Mouse (Mus musculus) heart, adult 2 months (tissue): Measurements from ENCODE around the gene Cdhr5. TPM values are rescaled to one million over a fixed set of nuclear protein-coding genes. Genes with fewer than 3 reads are reported as not detected.

Experiments used
- DNase-seq, 2 experiments: peaks; one replicate each; pipeline ENCODE4 v3.0.0; 2021
- H3K27ac ChIP-seq: fragments of 200-600 bp; 2 replicates; pipeline ENCODE4 v1.8.1; 2022
- H3K27me3 ChIP-seq: fragments of 200-500 bp; 2 replicates; pipeline ENCODE4 v1.6.1; 2012; ENCODE audit warnings: mild to moderate bottlenecking, low read length, inconsistent platforms, mixed read lengths; ENCODE audit not compliant: control insufficient read depth, insufficient read depth
- H3K36me3 ChIP-seq: fragments of 200-500 bp; 2 replicates; pipeline ENCODE4 v1.6.1; 2012; ENCODE audit warnings: low read length, inconsistent platforms; ENCODE audit not compliant: control insufficient read depth, insufficient read depth
- H3K4me1 ChIP-seq: fragments of 200-500 bp; 2 replicates; pipeline ENCODE4 v1.6.1; 2011; ENCODE audit warnings: low read length; ENCODE audit not compliant: control insufficient read depth, insufficient read depth
- H3K4me3 ChIP-seq: fragments of 200-600 bp; 2 replicates; pipeline ENCODE4 v1.8.1; 2022
- H3K79me2 ChIP-seq: fragments of 200-500 bp; replicated peaks from 2 replicates; pipeline ENCODE4 v1.6.1; 2012; ENCODE audit warnings: mild to moderate bottlenecking, inconsistent platforms, low read length, moderate library complexity, mixed read lengths; ENCODE audit not compliant: control insufficient read depth, insufficient read depth
- H3K9ac ChIP-seq: fragments of 200-500 bp; 2 replicates; pipeline ENCODE4 v1.6.1; 2012; ENCODE audit warnings: low read depth, mild to moderate bottlenecking, control low read depth, inconsistent platforms, low read length, mixed read lengths
- CTCF ChIP-seq: fragments of 200-600 bp; IDR thresholded peaks from 2 replicates; pipeline ENCODE4 v1.8.1; 2022; ENCODE audit warnings: antibody characterized with exemption, mild to moderate bottlenecking, moderate library complexity
- EP300 ChIP-seq: fragments of 200-500 bp; IDR thresholded peaks from 2 replicates; pipeline ENCODE4 v1.6.1; 2011; ENCODE audit warnings: low read depth, low read length, control low read depth; ENCODE audit not compliant: insufficient read depth
- POLR2A ChIP-seq: fragments of 200-500 bp; IDR thresholded peaks from 2 replicates; pipeline ENCODE4 v1.6.1; 2011; ENCODE audit warnings: mild to moderate bottlenecking, low read depth, low read length, control low read depth; ENCODE audit not compliant: insufficient read depth
- WGBS: fragments of 180-500 bp; shearing (Covaris S2); methylation state at CpG from one replicate; pipeline ENCODE4 v1.1.7; 2018; 5-methylcytosine and 5-hydroxymethylcytosine counted together
- intact Hi-C: fragments of 180-260 bp; cut with DNase I; formaldehyde crosslinking; loops from one replicate; pipeline ENCODE4 v1.15.1; 2025
- microRNA-seq, 2 experiments: library from miRNA; unstranded; fragments of <30 nt; microRNA quantifications; one replicate each; pipeline ENCODE4 v1.2.0; 2021
- polyA plus RNA-seq: library from polyadenylated mRNA; depleted of rRNA; stranded (reverse); fragments of >200 nt; gene quantifications from 2 replicates; pipeline ENCODE4 v1.2.3, GENCODE M21; 2012; rRNA removed
- total RNA-seq, 2 experiments: library from RNA; stranded (reverse); gene quantifications; 2 replicates each; pipeline ENCODE4 v1.2.3; 2021

The Cdhr5 gene
- total and polyA plus RNA-seq, 3 experiments: not detected

DNA sequence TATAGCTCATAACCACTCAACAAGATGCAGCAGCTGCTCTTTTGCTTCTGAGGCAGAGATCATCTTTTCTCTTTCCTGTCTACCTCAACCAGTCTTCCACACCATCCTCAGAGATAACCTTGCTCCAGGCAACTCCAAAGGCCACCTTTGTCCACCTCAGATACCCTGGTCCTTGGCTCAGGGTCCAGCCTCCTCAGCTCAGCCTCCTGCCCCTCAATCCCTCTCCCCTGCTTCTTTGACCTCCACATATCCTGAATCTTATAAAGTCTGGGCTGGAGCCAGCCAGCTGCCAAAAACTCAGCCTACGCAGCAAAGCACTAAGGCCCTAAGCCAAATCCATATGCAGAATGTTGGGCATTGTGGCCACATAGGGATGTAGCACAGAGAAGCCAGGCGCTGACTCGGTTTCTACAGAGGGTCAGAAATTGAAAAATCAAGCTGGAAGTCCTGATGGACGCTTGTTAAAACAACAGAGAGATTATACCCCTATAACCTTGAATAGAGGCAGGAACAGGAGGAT, 53.8 kb downstream of the Cdhr5 start:
- H3K27me3 ChIP-seq: no peaks in the 10 kb centered on the region
- no peak for DNase-seq
- intact Hi-C loops: no loop called here
- no peak overlapping the region for H3K9ac ChIP-seq
- WGBS: 80% methylated on average over 4 of the region's 4 CpGs
- H3K79me2 ChIP-seq: no peaks in the 10 kb centered on the region
- no peak for TF ChIP-seq EP300
- H3K27ac ChIP-seq: no peak overlapping the region
- no peaks in the 10 kb centered on the region for H3K36me3 ChIP-seq
- no peak overlapping the region for H3K4me3 ChIP-seq
- peaks cover 7% of the 10 kb centered on the region for H3K4me1 ChIP-seq

DNA sequence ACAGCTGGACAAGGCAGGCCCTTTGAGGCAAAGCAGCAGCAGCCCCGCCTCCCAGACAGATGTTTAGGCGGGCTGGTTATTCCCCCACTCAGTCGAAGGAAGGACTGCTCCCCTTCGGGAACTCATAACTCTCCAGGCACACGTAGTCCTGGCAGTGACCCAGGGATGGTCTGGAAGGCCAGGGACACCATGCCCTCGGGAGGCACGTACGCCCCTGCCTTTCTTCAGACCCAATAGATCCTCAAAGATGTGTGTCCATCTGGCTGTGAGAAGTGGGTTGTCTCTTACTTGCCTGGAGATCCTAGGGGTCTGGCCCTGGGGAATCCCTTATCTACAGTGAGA, 54.5 kb downstream of the Cdhr5 start:
- 3% methylated on average over 8 of the region's 8 CpGs for WGBS
- no peaks in the 10 kb centered on the region for H3K79me2 ChIP-seq
- no peaks in the 10 kb centered on the region for H3K27me3 ChIP-seq
- peak overlapping the region; percentile 58; the same call in 1 of the 2 replicates for H3K27ac ChIP-seq
- peak overlapping the region; percentile 52 for H3K4me3 ChIP-seq
- no peak for TF ChIP-seq EP300
- H3K36me3 ChIP-seq: no peaks in the 10 kb centered on the region
- H3K9ac ChIP-seq: peak overlapping the region; percentile 60
- DNase-seq: no peak
- peaks cover 7% of the 10 kb centered on the region for H3K4me1 ChIP-seq
- intact Hi-C loops: no loop called here

DNA sequence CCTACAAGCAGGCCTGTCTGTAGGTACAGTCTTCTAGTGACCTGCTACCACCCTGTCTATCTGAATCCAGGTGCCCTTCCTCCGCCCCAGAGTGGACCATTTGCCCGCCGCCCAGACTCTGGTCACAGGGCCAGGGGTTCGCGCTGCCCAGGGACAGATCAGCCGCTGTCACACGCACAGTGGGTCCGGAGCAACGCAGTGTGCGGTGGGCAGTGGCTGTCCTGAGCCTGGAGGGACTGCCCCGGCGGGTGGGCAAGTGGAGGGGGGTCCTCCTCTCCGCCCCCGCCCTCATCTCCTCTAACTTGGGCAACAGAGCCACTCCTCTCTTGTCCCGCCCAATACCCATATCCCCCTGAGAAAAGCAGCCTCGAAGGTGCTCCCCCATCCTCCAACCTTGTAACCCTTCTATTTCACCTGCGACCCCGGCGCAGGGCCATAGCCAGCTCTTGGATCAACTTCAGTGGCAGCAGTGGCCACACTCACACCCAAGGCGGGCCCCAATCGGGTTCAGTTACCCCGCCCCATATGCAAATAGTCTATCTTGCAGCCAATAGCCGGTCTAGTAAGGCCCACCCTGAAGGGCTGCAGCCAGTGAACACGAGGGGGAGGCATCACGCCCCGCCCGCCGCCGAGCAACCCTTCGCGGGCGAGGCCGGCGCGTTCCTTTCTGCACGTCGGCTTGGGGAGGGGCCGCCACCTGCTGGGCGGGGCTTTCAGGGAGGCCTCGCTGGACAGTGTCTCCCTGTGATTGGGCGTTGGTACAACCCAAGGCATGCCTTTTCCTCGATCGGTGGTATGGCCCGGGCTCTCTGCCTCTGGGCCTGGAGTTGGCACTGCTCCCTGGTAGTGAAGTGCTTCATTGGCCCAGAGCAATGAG, 55.1 kb downstream of the Cdhr5 start:
- Histone ChIP-seq H3K27me3 (no peaks in the 10 kb centered on the region), H3K4me1 (peaks cover 9% of the 10 kb centered on the region), H3K9ac (peak overlapping the region; percentile 69), H3K27ac (peak overlapping the region; percentile 58), H3K4me3 (peak overlapping the region; percentile 52), H3K36me3 (no peaks in the 10 kb centered on the region), H3K79me2 (no peaks in the 10 kb centered on the region)
- intact Hi-C loops: no loop called here
- TF ChIP-seq EP300: peak; percentile 65; the same call in 1 of the 2 replicates
- TF ChIP-seq CTCF: peak; percentile 34
- 0 out of 2 replicates have a peak, but pooled peaks have one; percentile 33 for TF ChIP-seq POLR2A
- peak; percentile 94 to 97 for DNase-seq
- 10% methylated on average over 44 of the region's 44 CpGs for WGBS

DNA sequence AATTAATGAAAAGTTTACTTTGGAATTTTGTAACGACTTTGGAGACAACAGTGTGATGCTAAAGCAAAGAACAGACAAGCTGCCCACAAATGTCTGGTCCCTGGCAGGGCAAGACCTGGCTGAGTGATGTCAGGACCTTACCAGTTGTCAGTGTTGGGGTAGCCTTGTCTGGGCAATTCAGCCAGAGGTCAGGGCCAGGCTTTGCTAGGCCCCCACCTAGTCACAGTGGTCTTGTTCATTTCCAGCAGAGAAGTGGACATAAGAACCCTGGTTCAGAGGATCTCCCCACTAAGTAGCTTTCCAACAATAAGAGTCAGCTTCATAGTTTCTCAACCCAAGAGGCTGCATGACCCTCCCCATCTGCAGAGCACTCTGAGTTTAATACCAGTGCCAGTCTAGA, 56.2 kb downstream of the Cdhr5 start:
- intact Hi-C loops: no loop called here
- Histone ChIP-seq H3K36me3 (no peaks in the 10 kb centered on the region), H3K27ac (no peak overlapping the region), H3K9ac (no peak overlapping the region), H3K79me2 (no peaks in the 10 kb centered on the region), H3K27me3 (no peaks in the 10 kb centered on the region), H3K4me3 (no peak overlapping the region), H3K4me1 (peaks cover 9% of the 10 kb centered on the region)
- WGBS: 83% methylated on average over 1 of the region's 1 CpGs
- no peak for DNase-seq
- TF ChIP-seq CTCF: no peak
- TF ChIP-seq POLR2A: no peak
- TF ChIP-seq EP300: no peak

DNA sequence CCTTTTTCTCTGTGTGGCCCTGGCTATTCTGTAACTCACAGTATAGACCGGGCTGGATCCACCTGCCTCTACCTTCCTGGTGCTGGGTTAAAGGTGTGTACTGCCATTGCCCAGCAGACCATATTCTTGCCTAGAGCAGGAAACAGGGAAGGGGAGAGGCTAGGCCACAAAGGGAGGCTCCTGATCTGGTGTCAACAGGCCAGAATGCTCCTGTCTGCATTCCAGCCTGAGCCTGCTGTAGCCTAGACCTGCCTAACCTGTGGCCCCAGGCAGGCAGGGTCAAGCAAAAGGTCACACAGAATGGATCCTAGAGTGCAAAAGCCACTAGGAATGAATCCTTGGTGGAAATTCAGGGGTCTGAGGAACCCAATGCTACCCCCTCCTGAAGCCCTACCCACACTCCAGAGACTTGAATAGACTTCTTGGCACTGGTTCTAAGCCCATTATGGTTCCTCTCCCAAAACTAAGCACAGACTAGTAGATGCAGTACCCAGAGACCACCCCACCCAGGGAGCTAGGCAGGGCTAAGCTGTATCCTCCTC, 57.0 kb downstream of the Cdhr5 start:
- Histone ChIP-seq H3K27me3 (no peaks in the 10 kb centered on the region), H3K79me2 (no peaks in the 10 kb centered on the region), H3K36me3 (no peaks in the 10 kb centered on the region), H3K4me1 (peaks cover 9% of the 10 kb centered on the region), H3K9ac (no peak overlapping the region), H3K4me3 (no peak overlapping the region), H3K27ac (no peak overlapping the region)
- 95% methylated on average over 1 of the region's 1 CpGs for WGBS
- DNase-seq: no peak
- intact Hi-C loops: no loop called here
- TF ChIP-seq EP300 (no peak), CTCF (no peak), POLR2A (no peak)

Small RNA genes lying within 50 kb of the gene (microRNA-seq; reads per million reads assigned to microRNA genes)
- 109 to 471 reads per million in 2 experiments for gene Mir210

Other genes with a start within 250 kb of the Cdhr5 start
- gene Gm17387, start 247.7 kb downstream of the Cdhr5 start, total RNA-seq: not detected
- not detected in 2 replicates for gene Gm17387, start 247.7 kb downstream of the Cdhr5 start, polyA plus RNA-seq
- gene B4galnt4, start 215.7 kb downstream of the Cdhr5 start, total RNA-seq: under 1 TPM in 1 of 2 experiments, not detected in 1; 0.07 TPM
- gene B4galnt4, start 215.7 kb downstream of the Cdhr5 start, polyA plus RNA-seq: 0.04 and 0.06 TPM in 2 replicates
- under 1 TPM; 0.20 to 0.21 TPM for gene Pkp3, start 198.6 kb downstream of the Cdhr5 start, total RNA-seq
- gene Pkp3, start 198.6 kb downstream of the Cdhr5 start, polyA plus RNA-seq: 0.35 and 1.6 TPM in 2 replicates
- 1 to 10 TPM; 4.5 to 7.0 TPM for gene Sigirr, start 176.2 kb downstream of the Cdhr5 start, total RNA-seq
- gene Sigirr, start 176.2 kb downstream of the Cdhr5 start, polyA plus RNA-seq: 9.4 and 10.2 TPM in 2 replicates
- gene Ano9, start 159.0 kb downstream of the Cdhr5 start, total RNA-seq: under 1 TPM in 1 of 2 experiments, not detected in 1; 0.39 TPM
- gene Ano9, start 159.0 kb downstream of the Cdhr5 start, polyA plus RNA-seq: 0.09 and 0.53 TPM in 2 replicates
- 10 to 100 TPM; 25.9 to 29.7 TPM for gene Ptdss2, start 154.4 kb downstream of the Cdhr5 start, total RNA-seq
- gene Ptdss2, start 154.4 kb downstream of the Cdhr5 start, polyA plus RNA-seq: 22.4 and 39.2 TPM in 2 replicates
- gene Rnh1, start 103.9 kb downstream of the Cdhr5 start, total RNA-seq: 10 to 100 TPM; 62.9 to 73.9 TPM
- 73.2 and 96.7 TPM in 2 replicates for gene Rnh1, start 103.9 kb downstream of the Cdhr5 start, polyA plus RNA-seq
- gene Hras, start 82.8 kb downstream of the Cdhr5 start, total RNA-seq: 100 to 1,000 TPM in 1 of 2 experiments, 10 to 100 TPM in 1; 90.8 to 105 TPM
- gene Hras, start 82.8 kb downstream of the Cdhr5 start, polyA plus RNA-seq: 63.7 and 79.9 TPM in 2 replicates
- 1 to 10 TPM; 2.3 to 3.1 TPM for gene Lrrc56, start 82.6 kb downstream of the Cdhr5 start, total RNA-seq
- 4.6 and 4.9 TPM in 2 replicates for gene Lrrc56, start 82.6 kb downstream of the Cdhr5 start, polyA plus RNA-seq
- gene Lmntd2, start 62.7 kb downstream of the Cdhr5 start, total RNA-seq: not detected
- 0.18 and 0.20 TPM in 2 replicates for gene Lmntd2, start 62.7 kb downstream of the Cdhr5 start, polyA plus RNA-seq
- under 1 TPM; 0.25 to 0.42 TPM for gene Rassf7, start 60.9 kb downstream of the Cdhr5 start, total RNA-seq
- 2.2 and 3.3 TPM in 2 replicates for gene Rassf7, start 60.9 kb downstream of the Cdhr5 start, polyA plus RNA-seq
- 10 to 100 TPM; 26.8 to 32.1 TPM for gene Phrf1, start 48.0 kb downstream of the Cdhr5 start, total RNA-seq
- 8.9 and 10.2 TPM in 2 replicates for gene Phrf1, start 48.0 kb downstream of the Cdhr5 start, polyA plus RNA-seq
- gene Irf7, start 10.3 kb downstream of the Cdhr5 start, total RNA-seq: 1 to 10 TPM; 3.3 to 3.4 TPM
- gene Irf7, start 10.3 kb downstream of the Cdhr5 start, polyA plus RNA-seq: 24.6 and 25.2 TPM in 2 replicates
- not detected for gene Sct, start 2.3 kb upstream of the Cdhr5 start, total RNA-seq
- not detected in 2 replicates for gene Sct, start 2.3 kb upstream of the Cdhr5 start, polyA plus RNA-seq
- gene Drd4, start 15.2 kb upstream of the Cdhr5 start, total RNA-seq: not detected
- 0.04 TPM in 1 of 2 replicates, not detected in the other for gene Drd4, start 15.2 kb upstream of the Cdhr5 start, polyA plus RNA-seq
- 10 to 100 TPM; 10.8 to 13.5 TPM for gene Deaf1, start 50.9 kb upstream of the Cdhr5 start, total RNA-seq
- 9.7 and 9.8 TPM in 2 replicates for gene Deaf1, start 50.9 kb upstream of the Cdhr5 start, polyA plus RNA-seq
- 10 to 100 TPM; 13.5 to 14.9 TPM for gene Tmem80, start 51.0 kb upstream of the Cdhr5 start, total RNA-seq
- 28.9 and 34.5 TPM in 2 replicates for gene Tmem80, start 51.0 kb upstream of the Cdhr5 start, polyA plus RNA-seq
- 1 to 10 TPM; 3.8 to 4.3 TPM for gene Eps8l2, start 62.1 kb upstream of the Cdhr5 start, total RNA-seq
- 5.8 and 8.9 TPM in 2 replicates for gene Eps8l2, start 62.1 kb upstream of the Cdhr5 start, polyA plus RNA-seq
- gene Taldo1, start 115.4 kb upstream of the Cdhr5 start, total RNA-seq: 100 to 1,000 TPM; 110 to 116 TPM
- gene Taldo1, start 115.4 kb upstream of the Cdhr5 start, polyA plus RNA-seq: 132 and 135 TPM in 2 replicates
- 10 to 100 TPM; 13.4 to 14.9 TPM for gene Gatd1, start 137.3 kb upstream of the Cdhr5 start, total RNA-seq
- 23.4 and 29.5 TPM in 2 replicates for gene Gatd1, start 137.3 kb upstream of the Cdhr5 start, polyA plus RNA-seq
- gene Cend1, start 152.7 kb upstream of the Cdhr5 start, total RNA-seq: 1 to 10 TPM; 1.0 to 1.4 TPM
- gene Cend1, start 152.7 kb upstream of the Cdhr5 start, polyA plus RNA-seq: 1.8 and 2.6 TPM in 2 replicates
- 10 to 100 TPM; 55.8 to 72.6 TPM for gene Slc25a22, start 161.1 kb upstream of the Cdhr5 start, total RNA-seq
- 85.8 and 88.9 TPM in 2 replicates for gene Slc25a22, start 161.1 kb upstream of the Cdhr5 start, polyA plus RNA-seq
- gene Pidd1, start 167.2 kb upstream of the Cdhr5 start, total RNA-seq: under 1 TPM; 0.37 to 0.70 TPM
- gene Pidd1, start 167.2 kb upstream of the Cdhr5 start, polyA plus RNA-seq: 1.8 and 2.0 TPM in 2 replicates
- 100 to 1,000 TPM; 848 to 928 TPM for gene Rplp2, start 170.6 kb upstream of the Cdhr5 start, total RNA-seq
- gene Rplp2, start 170.6 kb upstream of the Cdhr5 start, polyA plus RNA-seq: 404 and 421 TPM in 2 replicates
- 100 to 1,000 TPM; 398 to 572 TPM for gene Pnpla2, start 178.4 kb upstream of the Cdhr5 start, total RNA-seq
- 597 and 669 TPM in 2 replicates for gene Pnpla2, start 178.4 kb upstream of the Cdhr5 start, polyA plus RNA-seq
- gene Cracr2b, start 184.3 kb upstream of the Cdhr5 start, total RNA-seq: 10 to 100 TPM; 15.4 to 19.4 TPM
- 23.8 and 35.0 TPM in 2 replicates for gene Cracr2b, start 184.3 kb upstream of the Cdhr5 start, polyA plus RNA-seq
- gene Cd151, start 190.6 kb upstream of the Cdhr5 start, total RNA-seq: 100 to 1,000 TPM; 272 to 334 TPM
- gene Cd151, start 190.6 kb upstream of the Cdhr5 start, polyA plus RNA-seq: 395 and 491 TPM in 2 replicates
- 10 to 100 TPM; 71.7 to 82.8 TPM for gene Polr2l, start 198.3 kb upstream of the Cdhr5 start, total RNA-seq
- 62.6 and 64.4 TPM in 2 replicates for gene Polr2l, start 198.3 kb upstream of the Cdhr5 start, polyA plus RNA-seq
- gene Tspan4, start 198.5 kb upstream of the Cdhr5 start, total RNA-seq: 10 to 100 TPM; 17.1 to 40.0 TPM
- 61.9 and 77.5 TPM in 2 replicates for gene Tspan4, start 198.5 kb upstream of the Cdhr5 start, polyA plus RNA-seq